Mouse (Mus musculus) testis, adult 2 months (tissue): Measurements from ENCODE around the gene Ccdc85c.

Experiments used
- CTCF ChIP-seq: fragments of 200-500 bp; IDR thresholded peaks from 2 replicates; pipeline ENCODE4 v1.5.1; 2012; ENCODE audit warnings: low read depth, mild to moderate bottlenecking, inconsistent platforms, low read length, moderate library complexity; ENCODE audit not compliant: control insufficient read depth, insufficient read depth, insufficient replicate concordance
- POLR2A ChIP-seq: fragments of 200-500 bp; IDR thresholded peaks from 2 replicates; pipeline ENCODE4 v1.6.1; 2012; ENCODE audit warnings: low read depth, mild to moderate bottlenecking, inconsistent platforms, low read length, moderate library complexity; ENCODE audit not compliant: control insufficient read depth

DNA sequence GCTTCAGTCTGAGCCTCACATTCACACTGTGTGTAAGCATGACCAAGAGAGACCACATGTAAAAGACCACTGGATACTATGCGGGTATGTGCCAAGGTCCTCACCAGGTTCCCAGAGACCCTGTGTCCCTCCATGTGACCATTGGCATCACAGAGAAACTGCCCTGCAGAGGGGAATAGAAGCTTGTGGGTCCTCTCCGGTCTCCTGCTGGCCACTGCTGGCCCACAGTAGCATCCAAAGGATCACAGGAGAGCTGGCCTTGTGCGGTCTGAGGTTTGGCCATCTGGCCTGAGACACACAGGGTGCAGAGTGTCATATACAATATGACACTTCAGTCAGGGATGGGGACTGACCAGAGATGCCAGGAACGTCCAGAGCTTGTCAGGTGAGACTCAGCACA lies 34.8 kb upstream of the Ccdc85c start:
- no peak for TF ChIP-seq CTCF
- TF ChIP-seq POLR2A, result no peak
